Mouse (Mus musculus) liver, adult 2 months (tissue): Measurements from ENCODE around the gene 9930104L06Rik. TPM values are rescaled to one million over a fixed set of nuclear protein-coding genes. Genes with fewer than 3 reads are reported as not detected.

Experiments used
- DNase-seq: peaks from one replicate; pipeline ENCODE4 v3.0.0-alpha.2; 2011; ENCODE audit warnings: low read depth, low spot score; ENCODE audit errors: extremely low read depth
- H3K27ac ChIP-seq: fragments of 200-500 bp; replicated peaks from 2 replicates; pipeline ENCODE4 v1.5.1; 2012; ENCODE audit warnings: low read depth, mild to moderate bottlenecking, control low read depth, inconsistent platforms, low read length; ENCODE audit not compliant: insufficient read depth
- H3K27me3 ChIP-seq: fragments of 200-500 bp; 2 replicates; pipeline ENCODE4 v1.6.1; 2012; ENCODE audit warnings: mild to moderate bottlenecking, moderate library complexity, low read length, inconsistent platforms; ENCODE audit not compliant: control insufficient read depth, insufficient read depth
- H3K36me3 ChIP-seq: fragments of 200-500 bp; 2 replicates; pipeline ENCODE4 v1.6.1; 2012; ENCODE audit warnings: low read length, inconsistent platforms; ENCODE audit not compliant: control insufficient read depth, insufficient read depth
- H3K4me1 ChIP-seq: fragments of 200-500 bp; 2 replicates; pipeline ENCODE4 v1.6.1; 2011; ENCODE audit warnings: low read length; ENCODE audit not compliant: control insufficient read depth, insufficient read depth
- H3K4me3 ChIP-seq: fragments of 200-500 bp; 2 replicates; pipeline ENCODE4 v1.5.1; 2011; ENCODE audit warnings: low read depth, mild to moderate bottlenecking, control low read depth, low read length, moderate library complexity; ENCODE audit not compliant: insufficient read depth
- H3K79me2 ChIP-seq: fragments of 200-500 bp; 2 replicates; pipeline ENCODE4 v1.6.1; 2012; ENCODE audit warnings: inconsistent platforms, mild to moderate bottlenecking, low read length, moderate library complexity; ENCODE audit not compliant: control insufficient read depth, insufficient read depth
- H3K9ac ChIP-seq: fragments of 200-500 bp; 2 replicates; pipeline ENCODE4 v1.6.1; 2012; ENCODE audit warnings: low read depth, mild to moderate bottlenecking, control low read depth, inconsistent platforms, low read length
- CTCF ChIP-seq: fragments of 200-500 bp; IDR thresholded peaks from 2 replicates; pipeline ENCODE4 v1.5.1; 2011; ENCODE audit warnings: low read depth, low read length, control low read depth
- POLR2A ChIP-seq: fragments of 200-500 bp; IDR thresholded peaks from 2 replicates; pipeline ENCODE4 v1.6.1; 2011; ENCODE audit warnings: low read length, control low read depth; ENCODE audit not compliant: insufficient read depth; ENCODE audit errors: extremely low read depth
- WGBS: fragments of 180-500 bp; shearing (Covaris S2); methylation state at CpG from one replicate; pipeline ENCODE4 v1.1.7; 2018; 5-methylcytosine and 5-hydroxymethylcytosine counted together
- polyA plus RNA-seq: library from polyadenylated mRNA; depleted of rRNA; stranded (reverse); fragments of >200 nt; gene quantifications from 2 replicates; pipeline ENCODE4 v1.2.3, GENCODE M21; 2012; rRNA removed
- total RNA-seq: library from RNA; depleted of rRNA; stranded (reverse); fragments of >200 nt; gene quantifications from 2 replicates; pipeline ENCODE4 v1.2.3, GENCODE M21; 2014; rRNA removed

The 9930104L06Rik gene
- 3.4 and 4.1 TPM in 2 replicates for total RNA-seq
- 4.7 and 9.2 TPM in 2 replicates for polyA plus RNA-seq

DNA sequence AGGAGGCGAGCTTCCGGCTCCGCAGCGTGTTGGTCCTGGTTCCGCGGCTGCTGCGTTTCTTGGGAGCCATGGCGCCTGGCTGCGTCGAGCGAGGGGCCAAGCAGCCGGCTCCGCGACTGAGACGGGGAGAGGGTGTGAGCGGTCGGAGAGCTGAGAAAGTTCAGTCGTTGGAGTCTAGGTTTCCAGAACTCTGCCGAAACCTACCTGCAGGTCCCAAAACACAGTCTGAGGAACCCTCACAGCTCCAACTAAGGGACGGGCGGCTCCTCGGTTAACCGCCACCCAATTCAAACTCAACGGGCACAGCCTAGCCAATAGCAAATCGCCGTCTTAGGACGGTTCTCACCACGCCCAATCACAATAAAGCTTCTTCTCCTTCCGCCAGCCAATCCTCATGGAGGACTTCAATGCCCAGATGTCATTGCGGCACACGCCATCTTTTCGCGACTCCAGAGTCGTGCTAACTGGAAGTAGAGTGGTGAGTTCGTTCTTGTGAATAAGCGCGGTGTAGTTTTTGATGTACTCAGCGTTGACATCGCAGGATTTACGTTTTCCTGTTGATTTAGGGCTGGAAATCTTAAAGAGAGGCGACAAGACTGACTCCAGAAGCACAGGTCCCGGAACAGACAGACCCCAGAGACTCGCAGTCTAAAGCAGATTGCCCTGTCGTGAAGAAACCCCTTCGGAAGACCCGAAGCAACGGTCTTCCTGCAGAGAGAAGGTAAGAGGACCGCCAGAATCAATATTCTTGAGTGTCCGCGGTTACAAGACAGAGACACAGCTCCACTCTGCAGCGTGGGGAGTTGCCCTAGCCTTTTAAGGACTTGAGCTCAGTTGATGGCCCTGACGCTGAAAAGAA, at the start of gene 9930104L06Rik:
Gene 9930104L06Rik, plus strand, starts transcription at position 436 of the 859 bp plus-strand sequence.
- H3K79me2 ChIP-seq = no peaks in the 10 kb centered on the region
- H3K4me1 ChIP-seq = no peaks in the 10 kb centered on the region
- peak within 1 kb of the TSS; percentile 71 for H3K4me3 ChIP-seq
- peaks cover 2% of the 10 kb centered on the region; the same call in 1 of the 2 replicates for H3K36me3 ChIP-seq
- H3K9ac ChIP-seq = peak within 1 kb of the TSS; percentile 70
- no peaks in the 10 kb centered on the region for H3K27me3 ChIP-seq
- 1% methylated on average over 52 of the region's 52 CpGs for WGBS
- peak; percentile 95 for DNase-seq
- TF ChIP-seq CTCF = no peak
- no peak for TF ChIP-seq POLR2A
- no peak within 1 kb of the TSS for H3K27ac ChIP-seq

- no peak for DNase-seq
- Histone ChIP-seq H3K4me1 (no peaks in the 10 kb centered on the region), H3K27me3 (peaks cover 5% of the 10 kb centered on the region), H3K27ac (no peak overlapping the region), H3K79me2 (no peaks in the 10 kb centered on the region), H3K4me3 (no peak overlapping the region), H3K9ac (no peak overlapping the region), H3K36me3 (no peaks in the 10 kb centered on the region)
- 72% methylated on average over 7 of the region's 7 CpGs for WGBS
- no peak for TF ChIP-seq CTCF
- no peak for TF ChIP-seq POLR2A
Observed at GRCm38 (mm10) chr4:124888702-124889101, 48.1 kb upstream of the 9930104L06Rik start.

- TF ChIP-seq POLR2A = no peak
- TF ChIP-seq CTCF = no peak
- Histone ChIP-seq H3K79me2 (no peaks in the 10 kb centered on the region), H3K27ac (no peak overlapping the region), H3K4me1 (no peaks in the 10 kb centered on the region), H3K9ac (no peak overlapping the region), H3K4me3 (no peak overlapping the region), H3K27me3 (peaks cover 12% of the 10 kb centered on the region), H3K36me3 (no peaks in the 10 kb centered on the region)
- DNase-seq = no peak
- 80% methylated on average over 2 of the region's 2 CpGs for WGBS
Observed at GRCm38 (mm10) chr4:124889935-124890334, 46.9 kb upstream of the 9930104L06Rik start.

DNA sequence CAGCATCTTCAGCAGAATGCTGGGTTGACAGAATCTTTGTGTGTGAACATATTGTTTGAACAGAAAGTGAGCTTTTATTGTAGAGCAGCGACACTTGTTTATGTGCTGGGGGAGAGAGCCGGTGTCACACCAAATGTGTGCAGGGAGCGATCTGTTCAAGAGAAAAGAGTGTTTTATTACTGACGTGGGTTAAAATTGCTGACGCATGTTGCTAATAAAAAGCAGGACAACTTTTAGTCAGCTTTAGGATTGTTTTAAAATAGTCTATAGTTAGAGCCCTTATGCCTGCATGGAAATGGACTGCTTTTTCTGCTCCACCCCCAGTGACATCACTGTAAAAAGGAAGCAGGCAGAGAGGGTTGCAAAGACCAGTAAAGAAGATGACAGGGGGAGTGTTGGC, 46.0 kb upstream of the 9930104L06Rik start:
- H3K9ac ChIP-seq = no peak overlapping the region
- no peak for DNase-seq
- H3K4me1 ChIP-seq = no peaks in the 10 kb centered on the region
- no peaks in the 10 kb centered on the region for H3K79me2 ChIP-seq
- H3K27me3 ChIP-seq = peaks cover 13% of the 10 kb centered on the region
- H3K27ac ChIP-seq = no peak overlapping the region
- H3K4me3 ChIP-seq = no peak overlapping the region
- 75% methylated on average over 5 of the region's 5 CpGs for WGBS
- TF ChIP-seq POLR2A (no peak), CTCF (no peak)
- no peaks in the 10 kb centered on the region for H3K36me3 ChIP-seq

- 48% methylated on average over 6 of the region's 6 CpGs for whole genome bisulfite sequencing
- no peak for DNase-seq
- Histone ChIP-seq H3K36me3 (no peaks in the 10 kb centered on the region), H3K9ac (no peak overlapping the region), H3K4me3 (no peak overlapping the region), H3K79me2 (no peaks in the 10 kb centered on the region), H3K27me3 (peaks cover 10% of the 10 kb centered on the region), H3K27ac (no peak overlapping the region), H3K4me1 (no peaks in the 10 kb centered on the region)
- TF ChIP-seq POLR2A (no peak), CTCF (no peak)
Observed at GRCm38 (mm10) chr4:124893769-124894168, 43.1 kb upstream of the 9930104L06Rik start.
